Mouse (Mus musculus) CD4-positive helper T cell, adult 2 months (primary cell): ENCODE measurements around the gene Gucy2g.
"Not testable (repeated sequence)": the region's sequence is repeated elsewhere in the genome, so short reads cannot be mapped to it uniquely, and the experiment has no call there.

Experiments used
- DNase-seq: peaks from one replicate; pipeline ENCODE4 v3.0.0-alpha.2; 2012; ENCODE audit warnings: low read depth, missing footprints, low spot score

The Gucy2g gene

DNA sequence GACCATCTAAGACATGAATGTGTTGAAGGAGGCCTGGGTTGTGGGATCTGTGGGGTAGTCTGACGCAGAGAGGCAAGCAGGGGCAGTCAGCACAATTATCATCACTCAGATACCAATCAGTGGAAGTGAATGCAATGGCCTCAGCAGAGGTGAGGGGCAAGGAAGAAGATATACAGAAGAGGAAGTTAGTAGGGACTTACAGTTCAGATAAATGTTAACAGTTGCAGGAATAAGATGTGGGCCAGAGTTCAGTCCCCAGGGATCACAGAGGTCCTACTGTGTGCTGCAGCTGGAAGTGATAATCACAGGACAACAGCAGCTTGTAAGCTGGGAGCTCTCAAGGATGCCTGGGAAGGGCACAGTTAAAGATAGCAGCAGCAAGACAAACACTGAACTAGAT is 76.9 kb downstream of the Gucy2g start:
- DNase-seq = no peak

DNA sequence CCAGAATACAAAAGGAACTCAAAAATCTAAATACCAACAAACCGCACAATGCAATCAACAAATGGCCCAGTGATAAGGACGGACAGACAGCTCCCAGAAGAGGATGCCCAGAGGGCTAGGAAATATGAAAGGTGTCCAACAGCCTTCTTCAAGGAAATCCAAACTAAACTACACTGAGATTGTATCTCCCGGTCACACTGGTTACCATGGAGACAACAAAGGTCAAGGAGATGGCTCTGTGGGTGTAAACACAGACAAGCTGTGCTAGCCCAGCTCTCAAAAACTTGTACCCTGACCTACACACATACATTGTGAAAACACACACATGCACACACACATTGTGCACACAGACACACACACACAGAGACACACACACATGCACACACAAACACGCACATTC is 78.8 kb downstream of the Gucy2g start:
- DNase-seq = no peak

DNA sequence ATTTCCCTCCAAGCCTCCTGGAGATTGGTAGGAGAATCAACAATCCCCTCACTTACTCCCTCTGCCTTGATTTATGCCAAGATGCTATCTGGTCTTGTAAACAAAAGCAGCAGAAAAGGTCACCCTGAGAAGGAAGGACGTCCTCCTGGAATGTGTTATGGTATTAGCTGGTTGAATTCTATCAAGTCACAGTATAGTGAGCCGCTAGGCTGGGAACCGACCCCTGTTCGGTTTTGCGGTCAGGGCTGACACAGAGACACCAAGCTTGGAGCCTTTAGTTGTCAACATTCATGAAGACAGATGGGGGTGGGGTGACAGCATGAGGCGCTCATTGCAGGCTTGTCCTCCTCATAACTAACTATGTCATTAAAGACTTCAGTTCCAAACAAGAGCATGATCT is 81.2 kb downstream of the Gucy2g start:
- no peak for DNase-seq

DNA sequence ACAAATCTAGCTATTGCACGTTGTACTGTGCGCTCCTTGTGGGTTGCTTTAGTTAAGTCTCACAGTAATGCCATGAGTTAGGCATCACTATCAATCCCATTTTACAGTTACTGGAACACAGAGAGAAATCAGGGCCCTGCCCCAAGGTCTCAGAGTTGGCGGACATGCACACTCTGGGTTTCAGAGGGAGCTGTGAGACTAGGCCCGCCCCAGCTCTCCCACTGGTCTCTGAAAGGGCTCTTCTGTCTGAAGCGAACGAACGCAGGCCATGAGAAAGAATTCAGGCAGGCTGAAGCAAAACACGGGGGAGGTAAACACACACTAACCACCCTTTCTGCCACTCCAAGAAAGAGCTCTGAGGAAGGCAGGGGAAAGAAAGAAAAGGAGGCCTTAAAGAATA is 82.4 kb downstream of the Gucy2g start:
- DNase-seq = no peak

DNA sequence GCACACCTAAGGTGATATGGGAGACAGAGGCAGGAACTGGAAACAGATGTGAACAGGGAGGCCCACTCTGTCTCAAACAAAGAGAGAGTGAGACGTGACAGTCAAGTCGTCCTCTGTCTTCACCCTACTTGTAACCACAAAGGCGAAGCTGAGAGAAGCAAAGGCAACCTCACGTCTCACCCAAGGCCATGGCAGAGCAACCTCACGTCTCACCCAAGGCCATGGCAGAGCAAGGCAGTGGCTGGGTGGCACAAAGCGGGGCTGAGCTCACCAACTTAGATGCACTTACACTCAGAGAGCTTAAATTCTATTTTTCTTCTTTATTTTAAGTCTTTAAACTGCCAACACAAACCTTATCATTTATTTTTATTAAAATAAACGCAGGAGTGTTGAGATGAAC is 84.0 kb downstream of the Gucy2g start:
- no peak for DNase-seq

DNA sequence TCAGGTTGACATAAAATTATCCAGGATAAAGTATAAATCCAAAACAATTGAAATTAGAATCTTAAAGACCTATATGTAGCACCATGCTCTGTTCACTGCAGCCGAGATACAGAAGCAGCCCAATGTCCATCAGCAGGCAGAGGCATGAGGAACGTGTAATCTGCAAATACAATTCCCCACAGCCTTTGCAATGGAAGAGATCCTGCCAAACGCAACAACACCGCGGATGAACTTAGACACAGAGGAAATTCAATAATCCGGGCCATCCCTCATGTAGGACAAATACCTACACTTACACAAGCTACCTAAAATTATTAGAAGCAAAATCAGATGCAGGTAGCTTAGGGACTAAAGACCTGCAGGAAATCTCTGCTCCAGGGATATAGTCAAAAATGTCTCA is 88.1 kb downstream of the Gucy2g start:
- DNase-seq = no peak

DNA sequence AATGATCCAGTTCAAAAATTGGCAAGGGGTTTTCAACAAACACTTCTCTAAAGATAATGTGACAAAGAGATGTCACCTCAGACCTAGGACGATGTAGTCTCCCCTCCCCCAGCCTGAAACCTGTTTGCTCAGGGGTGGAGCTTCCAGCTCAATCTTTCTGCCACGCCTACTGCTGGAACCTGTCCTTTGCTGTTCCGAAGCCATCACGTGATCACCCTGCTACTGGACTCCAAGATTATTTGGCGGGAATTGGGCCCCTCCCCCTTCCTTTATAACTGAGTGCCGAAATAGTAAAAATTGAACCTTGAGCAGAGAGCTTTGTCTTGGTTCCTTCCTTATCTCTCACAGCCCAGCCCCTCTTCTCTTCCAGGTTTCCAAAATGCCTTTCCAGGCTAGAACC is 88.8 kb downstream of the Gucy2g start:
- not testable (repeated sequence) for DNase-seq

DNA sequence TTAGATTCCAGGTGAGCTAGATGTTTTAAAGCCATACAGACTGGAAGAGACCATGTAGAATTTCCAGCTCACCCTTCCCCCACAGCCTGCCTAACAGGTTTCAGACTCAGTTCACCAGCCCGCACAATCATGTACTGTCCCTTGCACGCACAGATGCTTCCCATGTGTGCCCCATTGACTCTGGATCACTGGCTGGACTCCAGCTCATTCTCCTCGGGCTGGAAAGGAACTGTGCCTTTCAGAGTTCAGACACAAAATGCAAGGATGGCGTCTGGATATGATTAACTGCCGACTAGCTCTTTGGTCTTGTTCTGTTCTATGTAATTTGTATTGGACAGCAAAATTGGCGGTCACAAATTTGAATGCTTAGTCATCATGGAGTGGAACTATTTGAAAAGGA is 91.4 kb downstream of the Gucy2g start:
- DNase-seq = no peak

DNA sequence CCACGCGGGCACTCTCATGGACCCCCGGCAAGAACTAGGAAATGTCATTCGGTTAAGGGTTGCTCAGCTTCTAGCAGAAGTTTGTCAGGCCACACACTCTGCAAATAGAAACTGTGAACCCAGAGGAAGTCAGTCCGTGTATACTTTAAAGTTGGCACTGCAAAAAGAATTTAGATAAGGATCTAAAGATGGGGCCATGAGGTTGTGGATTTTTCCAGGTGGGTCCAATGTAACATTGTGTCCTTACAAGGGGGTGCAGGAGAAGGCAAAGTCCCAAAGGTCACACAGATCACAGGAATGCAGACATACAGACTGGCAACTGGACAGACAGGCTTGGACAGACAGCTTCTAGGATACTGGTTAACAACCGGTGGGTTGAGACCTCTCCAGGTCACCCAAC is 92.9 kb downstream of the Gucy2g start:
- DNase-seq = no peak
